Mouse (Mus musculus): ENCODE data around the gene Apeh. TPM values are rescaled to one million over a fixed set of nuclear protein-coding genes. Genes with fewer than 3 reads are reported as not detected.
A peak's percentile ranks its signal among the peaks of the same experiment; 100 is the strongest.

Apeh gene
- total and polyA plus RNA-seq, 3 experiments: 67.5 to 148 (median 119) TPM

GRCm38 (mm10) chr9:108111593-108112121 is 17.3 kb upstream of the Apeh start:
- H3K36me3 ChIP-seq (replicated peaks): peaks cover 99% of the 10 kb centered on the region
- peaks cover 2% of the 10 kb centered on the region; the same call in 1 of the 2 replicates for H3K27me3 ChIP-seq (ENCODE audit: insufficient read depth, low read length)
- ATAC-seq (ENCODE audit: extremely low read depth, insufficient number of reproducible peaks, low FRiP score, poor library complexity, severe bottlenecking) (no peak), DNase-seq (ENCODE audit: low spot score) (no peak)
- no peaks in the 10 kb centered on the region for H3K9me3 ChIP-seq (replicated peaks)
- no peak overlapping the region for H3K4me3 ChIP-seq (ENCODE audit: low read depth, low read length)
- no peak for TF ChIP-seq GATA1 (IDR thresholded peaks at IDR 0.05; ENCODE audit: borderline replicate concordance, low read length)
- no peak for TF ChIP-seq POLR2AphosphoS5 (IDR thresholded peaks at IDR 0.05; ENCODE audit: insufficient replicate concordance, low read depth, low read length)
- no peak for TF ChIP-seq CTCF (IDR thresholded peaks at IDR 0.05; ENCODE audit: low read depth, low read length)
- no peak for TF ChIP-seq GATA2 (IDR thresholded peaks at IDR 0.05; ENCODE audit: borderline replicate concordance, low read depth, low read length)
- no peak for TF ChIP-seq TAL1 (conservative IDR thresholded peaks at IDR 0.05; ENCODE audit: low read depth, low read length)
- H3K4me1 ChIP-seq (ENCODE audit: insufficient read depth, low read depth, low read length): peaks cover 31% of the 10 kb centered on the region

GRCm38 (mm10) chr9:108111101-108111592 is 16.7 kb upstream of the Apeh start:
- Histone ChIP-seq H3K4me1 (ENCODE audit: insufficient read depth, low read depth, low read length) (peaks cover 36% of the 10 kb centered on the region), H3K9me3 (replicated peaks) (no peaks in the 10 kb centered on the region), H3K36me3 (replicated peaks) (peaks cover 99% of the 10 kb centered on the region), H3K27me3 (ENCODE audit: insufficient read depth, low read length) (peaks cover 2% of the 10 kb centered on the region; the same call in 1 of the 2 replicates), H3K4me3 (ENCODE audit: low read depth, low read length) (no peak overlapping the region)
- no peak for TF ChIP-seq GATA1 (IDR thresholded peaks at IDR 0.05; ENCODE audit: borderline replicate concordance, low read length)
- TF ChIP-seq POLR2AphosphoS5 (IDR thresholded peaks at IDR 0.05; ENCODE audit: insufficient replicate concordance, low read depth, low read length): no peak
- no peak for TF ChIP-seq TAL1 (conservative IDR thresholded peaks at IDR 0.05; ENCODE audit: low read depth, low read length)
- TF ChIP-seq CTCF (IDR thresholded peaks at IDR 0.05; ENCODE audit: low read depth, low read length): no peak
- no peak for TF ChIP-seq GATA2 (IDR thresholded peaks at IDR 0.05; ENCODE audit: borderline replicate concordance, low read depth, low read length)
- ATAC-seq (ENCODE audit: extremely low read depth, insufficient number of reproducible peaks, low FRiP score, poor library complexity, severe bottlenecking): no peak
- DNase-seq (ENCODE audit: low spot score): no peak

- no peak overlapping the region for H3K4me3 ChIP-seq (ENCODE audit: low read depth, low read length)
- peaks cover 46% of the 10 kb centered on the region for H3K4me1 ChIP-seq (ENCODE audit: insufficient read depth, low read depth, low read length)
- ATAC-seq (ENCODE audit: extremely low read depth, insufficient number of reproducible peaks, low FRiP score, poor library complexity, severe bottlenecking) (no peak), DNase-seq (ENCODE audit: low spot score) (no peak)
- TF ChIP-seq CTCF (IDR thresholded peaks at IDR 0.05; ENCODE audit: low read depth, low read length) (no peak), TAL1 (conservative IDR thresholded peaks at IDR 0.05; ENCODE audit: low read depth, low read length) (no peak), POLR2AphosphoS5 (IDR thresholded peaks at IDR 0.05; ENCODE audit: insufficient replicate concordance, low read depth, low read length) (no peak), GATA2 (IDR thresholded peaks at IDR 0.05; ENCODE audit: borderline replicate concordance, low read depth, low read length) (no peak), GATA1 (IDR thresholded peaks at IDR 0.05; ENCODE audit: borderline replicate concordance, low read length) (no peak)
- peaks cover 2% of the 10 kb centered on the region; the same call in 1 of the 2 replicates for H3K27me3 ChIP-seq (ENCODE audit: insufficient read depth, low read length)
- peaks cover 93% of the 10 kb centered on the region for H3K36me3 ChIP-seq (replicated peaks)
- no peaks in the 10 kb centered on the region for H3K9me3 ChIP-seq (replicated peaks)
Observed at GRCm38 (mm10) chr9:108110160-108110559, 15.8 kb upstream of the Apeh start.

- peaks cover 68% of the 10 kb centered on the region for H3K4me1 ChIP-seq (ENCODE audit: insufficient read depth, low read depth, low read length)
- TF ChIP-seq TAL1 (conservative IDR thresholded peaks at IDR 0.05; ENCODE audit: low read depth, low read length): no peak
- TF ChIP-seq POLR2AphosphoS5 (IDR thresholded peaks at IDR 0.05; ENCODE audit: insufficient replicate concordance, low read depth, low read length): no peak
- TF ChIP-seq GATA2 (IDR thresholded peaks at IDR 0.05; ENCODE audit: borderline replicate concordance, low read depth, low read length): no peak
- no peak for TF ChIP-seq CTCF (IDR thresholded peaks at IDR 0.05; ENCODE audit: low read depth, low read length)
- no peak for TF ChIP-seq GATA1 (IDR thresholded peaks at IDR 0.05; ENCODE audit: borderline replicate concordance, low read length)
- ATAC-seq (ENCODE audit: extremely low read depth, insufficient number of reproducible peaks, low FRiP score, poor library complexity, severe bottlenecking) (no peak), DNase-seq (ENCODE audit: low spot score) (no peak)
- H3K9me3 ChIP-seq (replicated peaks): no peaks in the 10 kb centered on the region
- peaks cover 82% of the 10 kb centered on the region for H3K36me3 ChIP-seq (replicated peaks)
- H3K27me3 ChIP-seq (ENCODE audit: insufficient read depth, low read length): peaks cover 2% of the 10 kb centered on the region; the same call in 1 of the 2 replicates
- peak overlapping the region; percentile 35 for H3K4me3 ChIP-seq (ENCODE audit: low read depth, low read length)
Observed at GRCm38 (mm10) chr9:108107867-108108266, 13.5 kb upstream of the Apeh start.

- Histone ChIP-seq H3K4me1 (ENCODE audit: insufficient read depth, low read depth, low read length) (peaks cover 84% of the 10 kb centered on the region), H3K27me3 (ENCODE audit: insufficient read depth, low read length) (peaks cover 1% of the 10 kb centered on the region; the same call in 1 of the 2 replicates), H3K9me3 (replicated peaks) (no peaks in the 10 kb centered on the region), H3K4me3 (ENCODE audit: low read depth, low read length) (peak overlapping the region; percentile 74; the same call in 1 of the 2 replicates), H3K36me3 (replicated peaks) (peaks cover 81% of the 10 kb centered on the region)
- DNase-seq (ENCODE audit: low spot score): peak; percentile 56
- no peak for ATAC-seq (ENCODE audit: extremely low read depth, insufficient number of reproducible peaks, low FRiP score, poor library complexity, severe bottlenecking)
- TF ChIP-seq CTCF (IDR thresholded peaks at IDR 0.05; ENCODE audit: low read depth, low read length) (no peak; the same call in 1 of the 2 replicates), POLR2AphosphoS5 (IDR thresholded peaks at IDR 0.05; ENCODE audit: insufficient replicate concordance, low read depth, low read length) (no peak), GATA2 (IDR thresholded peaks at IDR 0.05; ENCODE audit: borderline replicate concordance, low read depth, low read length) (no peak), GATA1 (IDR thresholded peaks at IDR 0.05; ENCODE audit: borderline replicate concordance, low read length) (no peak), TAL1 (conservative IDR thresholded peaks at IDR 0.05; ENCODE audit: low read depth, low read length) (no peak)
Observed at GRCm38 (mm10) chr9:108106090-108106489, 11.7 kb upstream of the Apeh start.

GRCm38 (mm10) chr9:108105549-108105863 is 11.1 kb upstream of the Apeh start:
- TF ChIP-seq CTCF (IDR thresholded peaks at IDR 0.05; ENCODE audit: low read depth, low read length) (no peak), GATA2 (IDR thresholded peaks at IDR 0.05; ENCODE audit: borderline replicate concordance, low read depth, low read length) (no peak), GATA1 (IDR thresholded peaks at IDR 0.05; ENCODE audit: borderline replicate concordance, low read length) (no peak), POLR2AphosphoS5 (IDR thresholded peaks at IDR 0.05; ENCODE audit: insufficient replicate concordance, low read depth, low read length) (no peak), TAL1 (conservative IDR thresholded peaks at IDR 0.05; ENCODE audit: low read depth, low read length) (no peak)
- H3K9me3 ChIP-seq (replicated peaks): no peaks in the 10 kb centered on the region
- H3K4me1 ChIP-seq (ENCODE audit: insufficient read depth, low read depth, low read length): peaks cover 85% of the 10 kb centered on the region
- H3K36me3 ChIP-seq (replicated peaks): peaks cover 81% of the 10 kb centered on the region
- peak; percentile 31 for DNase-seq (ENCODE audit: low spot score)
- peak overlapping the region; percentile 74 for H3K4me3 ChIP-seq (ENCODE audit: low read depth, low read length)
- ATAC-seq (ENCODE audit: extremely low read depth, insufficient number of reproducible peaks, low FRiP score, poor library complexity, severe bottlenecking): no peak
- H3K27me3 ChIP-seq (ENCODE audit: insufficient read depth, low read length): no peaks in the 10 kb centered on the region; the same call in 1 of the 2 replicates

Data from G1E (cell line).